Mouse (Mus musculus): ENCODE measurements around the gene Tmprss3. TPM values are rescaled to one million over a fixed set of nuclear protein-coding genes. Genes with fewer than 3 reads are reported as not detected.

Tmprss3 gene
- polyA plus RNA-seq, 1 experiment from 2014 or later = 0.24 TPM

GRCm38 (mm10) chr17:31133776-31134175, 65.0 kb downstream of the Tmprss3 start:
- peaks cover 9% of the 10 kb centered on the region; the same call in 1 of the 2 replicates for H3K4me1 ChIP-seq
- H3K4me2 ChIP-seq = 0 out of 2 replicates have a peak overlapping the region, but pooled peaks have one; percentile 6
- no peak overlapping the region for H3K9ac ChIP-seq
- 54% methylated on average over 15 of the region's 15 CpGs for WGBS (ENCODE audit: insufficient replicate concordance)
- H3K9me3 ChIP-seq (replicated peaks) = no peaks in the 10 kb centered on the region
- ATAC-seq = peak; percentile 57
- no peak overlapping the region for H3K4me3 ChIP-seq
- H3K36me3 ChIP-seq = no peaks in the 10 kb centered on the region
- no peak overlapping the region for H3K27ac ChIP-seq
- peaks cover 11% of the 10 kb centered on the region; the same call in 1 of the 2 replicates for H3K27me3 ChIP-seq (replicated peaks)

- H3K9me3 ChIP-seq (replicated peaks) = no peaks in the 10 kb centered on the region
- no peaks in the 10 kb centered on the region for H3K36me3 ChIP-seq
- H3K4me1 ChIP-seq = peaks cover 9% of the 10 kb centered on the region; the same call in 1 of the 2 replicates
- H3K27me3 ChIP-seq (replicated peaks) = peaks cover 31% of the 10 kb centered on the region
- H3K9ac ChIP-seq = no peak overlapping the region
- 62% methylated on average over 10 of the region's 10 CpGs for WGBS (ENCODE audit: insufficient replicate concordance)
- no peak overlapping the region for H3K4me2 ChIP-seq
- no peak overlapping the region for H3K27ac ChIP-seq
- no peak overlapping the region for H3K4me3 ChIP-seq
- no peak for ATAC-seq
Observed at GRCm38 (mm10) chr17:31131269-31131821, 67.4 kb downstream of the Tmprss3 start.

DNA sequence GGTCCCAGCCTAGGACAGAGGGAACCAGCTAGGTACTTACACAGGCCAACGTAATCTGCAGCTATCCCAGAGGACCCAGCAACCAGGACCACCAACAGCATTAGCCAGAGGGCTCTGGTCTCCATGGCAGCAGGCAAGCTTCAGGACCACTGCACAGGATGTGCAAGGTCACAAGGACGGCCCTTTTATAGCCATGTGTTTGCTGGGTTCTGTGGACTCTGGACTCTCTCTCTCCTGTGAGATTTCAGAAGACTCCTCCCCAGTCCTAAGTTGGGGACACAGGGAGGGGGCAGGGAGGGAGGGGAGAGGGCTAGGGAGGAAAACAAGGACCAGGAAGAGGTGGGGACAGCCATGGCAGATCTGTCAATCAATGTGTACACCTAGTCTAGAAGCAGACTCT, 69.3 kb downstream of the Tmprss3 start, which contains the start of gene Tff3:
TSS of gene Tff3 (minus strand) at position 195 of the 400 bp plus-strand sequence.
- ATAC-seq = peak; percentile 30; the same call in 1 of the 2 replicates
- no peak within 1 kb of the TSS for H3K4me3 ChIP-seq

More for the DNA sequence above, 69.3 kb downstream of the Tmprss3 start, which contains the start of gene Tff3:
- Histone ChIP-seq H3K9ac (no peak within 1 kb of the TSS), H3K9me3 (replicated peaks) (no peaks in the 10 kb centered on the region), H3K36me3 (no peaks in the 10 kb centered on the region), H3K4me2 (no peak within 1 kb of the TSS), H3K27me3 (replicated peaks) (peaks cover 42% of the 10 kb centered on the region), H3K4me1 (0 out of 2 replicates have a peak, but pooled peaks cover 5% of the 10 kb centered on the region), H3K27ac (no peak within 1 kb of the TSS)
- WGBS (ENCODE audit: insufficient replicate concordance) = 30% methylated on average over 2 of the region's 2 CpGs

Other genes with a start within 250 kb of the Tmprss3 start
- gene Umodl1, start 244.3 kb downstream of the Tmprss3 start, polyA plus RNA-seq (2016; fragmentation: Nextera tagmentation; extraction: Ambion mirVana) = not detected in 2 replicates
- 5.4 and 5.5 TPM in 2 replicates for gene Abcg1, start 141.3 kb downstream of the Tmprss3 start, polyA plus RNA-seq (2016; fragmentation: Nextera tagmentation; extraction: Ambion mirVana)
- 2.2 and 2.3 TPM in 2 replicates for gene Tff3, start 69.3 kb downstream of the Tmprss3 start, polyA plus RNA-seq (2016; fragmentation: Nextera tagmentation; extraction: Ambion mirVana)
- not detected in 2 replicates for gene Tff2, start 54.7 kb downstream of the Tmprss3 start, polyA plus RNA-seq (2016; fragmentation: Nextera tagmentation; extraction: Ambion mirVana)
- 0.46 TPM in 1 of 2 replicates, not detected in the other for gene Tff1, start 33.7 kb downstream of the Tmprss3 start, polyA plus RNA-seq (2016; fragmentation: Nextera tagmentation; extraction: Ambion mirVana)
- 23.2 and 25.6 TPM in 2 replicates for gene Ubash3a, start 8.9 kb upstream of the Tmprss3 start, polyA plus RNA-seq (2016; fragmentation: Nextera tagmentation; extraction: Ambion mirVana)
- gene Rsph1, start 78.4 kb upstream of the Tmprss3 start, polyA plus RNA-seq (2016; fragmentation: Nextera tagmentation; extraction: Ambion mirVana) = 0.25 and 0.32 TPM in 2 replicates
- gene Slc37a1, start 87.8 kb upstream of the Tmprss3 start, polyA plus RNA-seq (2016; fragmentation: Nextera tagmentation; extraction: Ambion mirVana) = 4.4 and 5.4 TPM in 2 replicates
- gene Pde9a, start 187.2 kb upstream of the Tmprss3 start, polyA plus RNA-seq (2016; fragmentation: Nextera tagmentation; extraction: Ambion mirVana) = 5.6 and 6.1 TPM in 2 replicates

Measured in liver, embryonic 12.5 days (tissue).